In the genomic region with DNA sequence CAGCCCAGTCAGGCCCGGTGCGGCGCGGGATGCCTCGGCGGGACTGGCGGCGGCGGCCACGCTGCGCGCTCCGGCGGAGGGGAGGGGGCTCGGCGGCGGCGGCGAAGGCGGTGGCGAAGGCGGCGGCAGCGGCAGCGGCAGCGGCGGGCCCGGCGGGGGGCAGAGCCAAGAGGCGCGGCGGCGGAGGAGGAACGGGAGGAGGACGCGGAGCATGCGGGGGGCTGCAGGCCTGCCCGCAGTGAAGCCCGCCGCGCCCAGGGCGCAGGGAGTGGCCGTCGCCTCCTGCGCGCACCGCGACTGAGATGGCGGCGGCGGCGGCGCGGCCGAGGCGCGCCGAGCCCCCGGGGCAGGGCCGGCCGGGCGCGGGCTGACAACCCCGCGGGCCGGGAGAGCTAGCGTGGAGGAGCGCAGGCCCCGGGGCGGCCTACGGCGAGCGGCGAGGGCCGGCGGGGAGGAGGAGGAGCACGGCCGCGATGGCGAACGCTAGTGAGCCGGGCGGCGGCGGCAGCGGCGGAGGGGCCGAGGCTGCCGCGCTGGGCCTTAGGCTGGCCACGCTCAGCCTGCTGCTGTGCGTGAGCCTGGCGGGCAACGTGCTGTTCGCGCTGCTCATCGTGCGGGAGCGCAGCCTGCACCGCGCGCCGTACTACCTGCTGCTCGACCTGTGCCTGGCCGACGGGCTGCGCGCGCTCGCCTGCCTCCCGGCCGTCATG, we compare ENCODE assay signal across 8 mouse cellular contexts. TPM values are rescaled to one million over a fixed set of nuclear protein-coding genes. Genes with fewer than 3 reads are reported as not detected.
DNase-seq lines count a peak whose midpoint lies in the region; ATAC-seq lines count a peak whose summit lies in the region.

A gene (plus strand): TSS at position 474 of the 710 bp plus-strand sequence.

- H3K27me3 ChIP-seq in intestine, embryonic 15.5 days (replicated peaks): peaks cover 63% of the 10 kb centered on the region
- H3K27me3 ChIP-seq in liver, embryonic 13.5 days: peaks cover 88% of the 10 kb centered on the region

- peak; percentile 15 for DNase-seq in ovary, postnatal 10 days (ENCODE audit: low spot score)
- no peak for DNase-seq in ovary, adult 18-20 months (ENCODE audit: low spot score)
- DNase-seq in cerebellum, adult 8-10 months: peak; percentile 49
- peak; percentile 44 for DNase-seq in forelimb bud, embryonic 11.5 days (ENCODE audit: low read depth, low spot score)
- no peak for DNase-seq in liver, embryonic 13.5 days
- DNase-seq in retina, embryonic 14.5 days (ENCODE audit: low spot score): peak; percentile 67
- DNase-seq in thymus, postnatal 10 days (ENCODE audit: low spot score in 2 of 2): no peak

- peak within 1 kb of the TSS; percentile 32; the same call in 1 of the 2 replicates for H3K27ac ChIP-seq in intestine, embryonic 15.5 days
- no peak within 1 kb of the TSS for H3K27ac ChIP-seq in liver, embryonic 13.5 days

- no peaks in the 10 kb centered on the region for H3K9me3 ChIP-seq in intestine, embryonic 15.5 days
- H3K9me3 ChIP-seq in liver, embryonic 13.5 days (replicated peaks): no peaks in the 10 kb centered on the region

- peak; percentile 82 for ATAC-seq in intestine, embryonic 15.5 days
- peak; percentile 20; the same call in 1 of the 2 replicates for ATAC-seq in liver, embryonic 13.5 days (ENCODE audit: low read depth)

- no peaks in the 10 kb centered on the region for H3K36me3 ChIP-seq in intestine, embryonic 15.5 days
- no peaks in the 10 kb centered on the region for H3K36me3 ChIP-seq in liver, embryonic 13.5 days

- peak within 1 kb of the TSS; percentile 70 for H3K9ac ChIP-seq in intestine, embryonic 15.5 days
- no peak within 1 kb of the TSS for H3K9ac ChIP-seq in liver, embryonic 13.5 days

- peak within 1 kb of the TSS; percentile 96 for H3K4me2 ChIP-seq in intestine, embryonic 15.5 days (replicated peaks)
- H3K4me2 ChIP-seq in liver, embryonic 13.5 days: peak within 1 kb of the TSS; percentile 65

- under 1% methylated on average over 94 of the region's 112 CpGs for WGBS in intestine, embryonic 15.5 days
- WGBS in liver, embryonic 13.5 days (ENCODE audit: insufficient replicate concordance): under 1% methylated on average over 55 of the region's 112 CpGs

- H3K4me3 ChIP-seq in intestine, embryonic 15.5 days (replicated peaks): peak within 1 kb of the TSS; percentile 80
- H3K4me3 ChIP-seq in liver, embryonic 13.5 days (replicated peaks): peak within 1 kb of the TSS; percentile 53

- H3K4me1 ChIP-seq in intestine, embryonic 15.5 days (replicated peaks): peaks cover 8% of the 10 kb centered on the region
- H3K4me1 ChIP-seq in liver, embryonic 13.5 days (replicated peaks): no peaks in the 10 kb centered on the region

RNA-seq across cellular contexts. Expression of the gene that starts here (rescaled TPM):
- polyA plus RNA-seq in intestine, embryonic 15.5 days (2015; fragmentation: Nextera tagmentation; extraction: Ambion mirVana): 2.4 and 2.6 TPM in 2 replicates
- 0.05 and 0.13 TPM in 2 replicates for polyA plus RNA-seq in liver, embryonic 13.5 days (2015; fragmentation: Nextera tagmentation; extraction: Ambion mirVana)

Comparison
In these comparisons a context has a peak if more than half of its experiments do, and no peak if none do; other contexts are left out.
1. DNase-seq: peak in ovary, postnatal 10 days (single experiment), cerebellum, adult 8-10 months (single experiment), forelimb bud, embryonic 11.5 days (single experiment) and retina, embryonic 14.5 days (single experiment); none in ovary, adult 18-20 months (single experiment), liver, embryonic 13.5 days (single experiment) and thymus, postnatal 10 days (0 of 2).
2. Peak in ATAC-seq, H3K4me3 ChIP-seq and H3K4me2 ChIP-seq in liver, embryonic 13.5 days; RNA of the gene not detected or under 1 TPM.